Mouse (Mus musculus) ES-E14 (cell line): ENCODE results near the gene Adam17.

Experiments used
- HCFC1 ChIP-seq: IDR thresholded peaks from 2 replicates; pipeline ENCODE4 v1.6.1; 2012; ENCODE audit warnings: low read length, inconsistent platforms, borderline replicate concordance; ENCODE audit not compliant: insufficient read depth
- MAFK ChIP-seq: IDR thresholded peaks from 2 replicates; pipeline ENCODE4 v1.6.1; 2014; ENCODE audit warnings: mild to moderate bottlenecking, low read depth, low read length, inconsistent platforms; ENCODE audit not compliant: insufficient read depth
- ZC3H11A ChIP-seq: IDR thresholded peaks from 2 replicates; pipeline ENCODE4 v1.6.1; 2012; ENCODE audit warnings: low read depth, mild to moderate bottlenecking, inconsistent platforms, low read length, borderline replicate concordance

GRCm38 (mm10) chr12:21353681-21354080, 19.8 kb downstream of the Adam17 start:
- no peak for TF ChIP-seq ZC3H11A
- TF ChIP-seq HCFC1, result no peak
- no peak for TF ChIP-seq MAFK
